Mouse (Mus musculus): ENCODE results near the gene Cfap54.

DNA sequence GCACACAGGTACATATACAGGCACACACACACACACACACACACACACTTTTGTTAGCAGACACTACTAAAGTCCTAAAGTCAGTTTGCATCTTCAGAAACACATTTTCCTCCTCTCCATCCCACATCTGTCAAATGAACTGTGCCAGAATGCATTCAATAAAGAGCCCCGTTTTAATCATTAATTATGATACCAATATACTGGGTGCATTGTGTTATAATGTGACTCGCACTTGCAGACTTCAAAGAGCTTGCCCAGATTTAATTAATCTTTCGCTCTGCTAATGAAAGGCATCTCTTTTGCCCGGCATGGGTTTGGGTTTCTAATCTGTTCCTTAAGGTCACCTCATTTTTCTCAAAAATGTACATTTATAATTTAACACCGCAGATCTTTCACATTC is 327.1 kb downstream of the Cfap54 start:
- no peak for TF ChIP-seq MAFK (IDR thresholded peaks at IDR 0.05; ENCODE audit: insufficient read depth, low read depth, low read length)
- no peak for TF ChIP-seq CHD2 (IDR thresholded peaks at IDR 0.05; ENCODE audit: low read depth, low read length)
- no peak for TF ChIP-seq ZC3H11A (IDR thresholded peaks at IDR 0.05; ENCODE audit: borderline replicate concordance, low read depth, low read length)
